Mouse (Mus musculus): ENCODE data around the gene Nr1d1. TPM values are rescaled to one million over a fixed set of nuclear protein-coding genes. Genes with fewer than 3 reads are reported as not detected.

Nr1d1 gene
- polyA plus RNA-seq (2017; shearing (Covaris generic)), result 6.5 TPM

GRCm38 (mm10) chr11:98774582-98775347 is at the start of gene Nr1d1:
Gene Nr1d1, minus strand, starts transcription at chr11:98775333.

GRCm38 (mm10) chr11:98804605-98805004 is 29.5 kb upstream of the Nr1d1 start, which contains the start of gene Casc3:
Gene Casc3, plus strand, starts transcription at chr11:98804905.

GRCm38 (mm10) chr11:98795015-98795713 is 20.0 kb upstream of the Nr1d1 start, which contains the start of gene Msl1:
Gene Msl1, plus strand, starts transcription at chr11:98795516.

GRCm38 (mm10) chr11:98740393-98741050 is 34.6 kb downstream of the Nr1d1 start, which contains the start of gene Thra:
Gene Thra, plus strand, starts transcription at chr11:98740638.

GRCm38 (mm10) chr11:98729119-98729588 is 46.0 kb downstream of the Nr1d1 start, which contains the start of gene Med24:
Gene Med24, minus strand, starts transcription at chr11:98729435.

Other genes with a start within 250 kb of the Nr1d1 start
- gene Ikzf3, start 229.3 kb downstream of the Nr1d1 start, polyA plus RNA-seq (2017; shearing (Covaris generic)), result 91.8 TPM
- gene Zpbp2, start 224.2 kb downstream of the Nr1d1 start, polyA plus RNA-seq (2017; shearing (Covaris generic)), result 5.0 TPM
- gene Ormdl3, start 188.0 kb downstream of the Nr1d1 start, polyA plus RNA-seq (2017; shearing (Covaris generic)), result 76.1 TPM
- not detected for gene Lrrc3c, start 177.0 kb downstream of the Nr1d1 start, polyA plus RNA-seq (2017; shearing (Covaris generic))
- 4.8 TPM for gene Gm12355, start 149.7 kb downstream of the Nr1d1 start, polyA plus RNA-seq (2017; shearing (Covaris generic))
- gene Gsdma3, start 149.0 kb downstream of the Nr1d1 start, polyA plus RNA-seq (2017; shearing (Covaris generic)), result not detected
- gene Gsdma2, start 128.6 kb downstream of the Nr1d1 start, polyA plus RNA-seq (2017; shearing (Covaris generic)), result 0.31 TPM
- not detected for gene Gsdma, start 111.0 kb downstream of the Nr1d1 start, polyA plus RNA-seq (2017; shearing (Covaris generic))
- 96.4 TPM for gene Psmd3, start 92.8 kb downstream of the Nr1d1 start, polyA plus RNA-seq (2017; shearing (Covaris generic))
- gene Csf3, start 74.1 kb downstream of the Nr1d1 start, polyA plus RNA-seq (2017; shearing (Covaris generic)), result not detected
- 71.9 TPM for gene Med24, start 45.9 kb downstream of the Nr1d1 start, polyA plus RNA-seq (2017; shearing (Covaris generic))
- gene Thra, start 34.7 kb downstream of the Nr1d1 start, polyA plus RNA-seq (2017; shearing (Covaris generic)), result 4.4 TPM
- gene Msl1, start 20.2 kb upstream of the Nr1d1 start, polyA plus RNA-seq (2017; shearing (Covaris generic)), result 13.2 TPM
- gene Casc3, start 29.6 kb upstream of the Nr1d1 start, polyA plus RNA-seq (2017; shearing (Covaris generic)), result 13.3 TPM
- 0.34 TPM for gene Rapgefl1, start 61.5 kb upstream of the Nr1d1 start, polyA plus RNA-seq (2017; shearing (Covaris generic))
- gene Wipf2, start 88.3 kb upstream of the Nr1d1 start, polyA plus RNA-seq (2017; shearing (Covaris generic)), result 4.0 TPM
- 6.7 TPM for gene Cdc6, start 132.5 kb upstream of the Nr1d1 start, polyA plus RNA-seq (2017; shearing (Covaris generic))
- 48.0 TPM for gene Rara, start 152.5 kb upstream of the Nr1d1 start, polyA plus RNA-seq (2017; shearing (Covaris generic))
- not detected for gene Gjd3, start 207.7 kb upstream of the Nr1d1 start, polyA plus RNA-seq (2017; shearing (Covaris generic))
- 33.4 TPM for gene Top2a, start 248.9 kb upstream of the Nr1d1 start, polyA plus RNA-seq (2017; shearing (Covaris generic))

Data from activated CD4-positive, CD25-positive, alpha-beta regulatory T cell, adult 9 weeks (primary cell).